Mouse (Mus musculus) limb, embryonic 13.5 days (tissue): Measurements from ENCODE around the gene Dusp16. TPM values are rescaled to one million over a fixed set of nuclear protein-coding genes. Genes with fewer than 3 reads are reported as not detected.
A peak's percentile ranks its signal among the peaks of the same experiment; 100 is the strongest.

Experiments used
- ATAC-seq: fragments of 200-750 bp; cut with Nextera tagmentation; 2 replicates; pipeline ENCODE4 v1.8.0; 2017; ENCODE audit warnings: low read depth, moderate number of reproducible peaks, moderate TSS enrichment; ENCODE audit not compliant: low FRiP score
- H3K27ac ChIP-seq: fragments of 300-500 bp; sonication (generic); 2 replicates; pipeline ENCODE4 v1.5.1; 2015; ENCODE audit warnings: inconsistent platforms, mild to moderate bottlenecking, moderate library complexity
- H3K27me3 ChIP-seq: fragments of 300-500 bp; sonication (generic); 2 replicates; pipeline ENCODE4 v1.6.1; 2015; ENCODE audit warnings: mild to moderate bottlenecking, inconsistent platforms
- H3K36me3 ChIP-seq: fragments of 300-500 bp; sonication (generic); 2 replicates; pipeline ENCODE4 v1.6.1; 2015; ENCODE audit warnings: inconsistent platforms, mild to moderate bottlenecking, moderate library complexity
- H3K4me1 ChIP-seq: fragments of 300-500 bp; sonication (generic); 2 replicates; pipeline ENCODE4 v1.6.1; 2015; ENCODE audit warnings: inconsistent platforms
- H3K4me2 ChIP-seq: fragments of 300-500 bp; sonication (generic); replicated peaks from 2 replicates; pipeline ENCODE4 v1.6.1; 2015; ENCODE audit warnings: inconsistent platforms, mild to moderate bottlenecking, moderate library complexity
- H3K4me3 ChIP-seq: fragments of 300-500 bp; sonication (generic); 2 replicates; pipeline ENCODE4 v1.5.1; 2015; ENCODE audit warnings: moderate library complexity, mild to moderate bottlenecking, inconsistent platforms
- H3K9ac ChIP-seq: fragments of 300-500 bp; sonication (generic); 2 replicates; pipeline ENCODE4 v1.6.1; 2015; ENCODE audit warnings: mild to moderate bottlenecking, inconsistent platforms
- H3K9me3 ChIP-seq: fragments of 300-500 bp; sonication (generic); 2 replicates; pipeline ENCODE4 v1.6.1; 2016; ENCODE audit warnings: inconsistent platforms
- WGBS: fragments of 180-500 bp; shearing (Covaris S2); methylation state at CpG from one replicate; pipeline ENCODE4 v1.1.7; 2015; 5-methylcytosine and 5-hydroxymethylcytosine counted together
- polyA plus RNA-seq: library from polyadenylated mRNA; unstranded; fragments of >200 nt; fragmentation: Nextera tagmentation; extraction: Ambion mirVana; gene quantifications from 2 replicates; pipeline ENCODE4 v1.2.1, GENCODE M21; 2015

Gene Dusp16
- polyA plus RNA-seq, 1 experiment from 2014 or later = 17.1 TPM

DNA sequence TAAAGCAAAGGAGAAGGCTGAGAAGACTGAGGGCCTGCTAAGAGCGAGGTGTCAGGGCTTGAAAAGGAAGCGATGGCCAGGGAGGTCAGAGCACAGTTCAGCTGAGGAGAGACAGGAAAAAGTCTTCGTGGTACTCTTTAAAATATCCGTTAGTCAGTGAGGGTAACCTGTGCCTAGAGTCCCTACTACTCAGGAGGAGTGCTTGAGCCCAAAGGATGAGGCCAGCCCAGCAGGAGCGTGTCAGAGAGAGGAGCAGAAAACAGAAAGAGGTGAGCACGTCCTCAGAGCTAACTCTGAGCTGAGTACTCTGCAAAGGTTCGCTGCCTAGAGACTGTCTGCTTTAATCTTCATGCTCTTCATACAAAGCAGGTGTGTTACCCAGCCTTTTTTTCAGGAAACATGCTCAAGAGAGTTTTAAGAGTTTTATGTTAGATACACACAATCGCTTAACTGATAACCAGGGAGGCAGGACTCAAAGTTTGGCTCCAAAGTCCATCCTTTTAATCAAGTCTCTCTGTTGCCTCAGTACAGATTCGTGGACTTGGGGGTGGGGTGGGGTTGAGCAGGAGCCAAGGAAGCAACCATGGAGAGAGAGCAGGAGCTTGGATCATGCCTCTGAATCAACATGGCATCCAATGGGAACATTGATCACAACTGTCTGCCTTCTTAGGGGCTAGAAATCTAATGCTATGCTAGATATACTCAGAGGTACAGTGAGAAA lies 68.4 kb downstream of the Dusp16 start:
- Histone ChIP-seq H3K27ac (no peak overlapping the region), H3K4me3 (no peak overlapping the region), H3K27me3 (no peaks in the 10 kb centered on the region), H3K4me1 (no peaks in the 10 kb centered on the region), H3K9ac (no peak overlapping the region), H3K9me3 (no peaks in the 10 kb centered on the region), H3K36me3 (peaks cover 54% of the 10 kb centered on the region), H3K4me2 (no peak overlapping the region)
- WGBS = 86% methylated on average over 9 of the region's 9 CpGs
- ATAC-seq = no peak

DNA sequence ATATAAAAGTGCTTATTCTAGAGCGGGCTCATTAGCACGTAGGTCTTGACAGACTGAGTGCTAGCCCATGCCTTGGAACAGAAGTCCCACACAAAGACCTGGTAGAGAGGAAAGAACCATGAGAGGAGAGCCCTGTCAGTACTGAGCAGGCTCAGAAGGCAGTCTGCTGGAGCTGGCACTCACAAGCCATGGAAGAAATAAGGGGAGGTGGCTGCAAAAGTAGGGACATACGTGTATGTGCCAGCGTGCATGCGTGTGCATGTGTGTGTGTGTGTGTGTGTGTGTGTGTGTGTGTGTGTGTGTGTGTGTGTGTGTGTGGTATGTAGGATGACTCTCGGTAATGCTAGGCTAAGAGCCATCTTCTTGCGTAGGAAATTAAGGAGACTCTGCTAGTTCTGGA lies 69.1 kb downstream of the Dusp16 start:
- no peak overlapping the region for H3K4me3 ChIP-seq
- no peak for ATAC-seq
- WGBS = 94% methylated on average over 7 of the region's 7 CpGs
- H3K4me2 ChIP-seq = no peak overlapping the region
- H3K36me3 ChIP-seq = peaks cover 54% of the 10 kb centered on the region
- no peak overlapping the region for H3K9ac ChIP-seq
- no peaks in the 10 kb centered on the region for H3K9me3 ChIP-seq
- no peak overlapping the region for H3K27ac ChIP-seq
- H3K4me1 ChIP-seq = no peaks in the 10 kb centered on the region
- H3K27me3 ChIP-seq = no peaks in the 10 kb centered on the region

DNA sequence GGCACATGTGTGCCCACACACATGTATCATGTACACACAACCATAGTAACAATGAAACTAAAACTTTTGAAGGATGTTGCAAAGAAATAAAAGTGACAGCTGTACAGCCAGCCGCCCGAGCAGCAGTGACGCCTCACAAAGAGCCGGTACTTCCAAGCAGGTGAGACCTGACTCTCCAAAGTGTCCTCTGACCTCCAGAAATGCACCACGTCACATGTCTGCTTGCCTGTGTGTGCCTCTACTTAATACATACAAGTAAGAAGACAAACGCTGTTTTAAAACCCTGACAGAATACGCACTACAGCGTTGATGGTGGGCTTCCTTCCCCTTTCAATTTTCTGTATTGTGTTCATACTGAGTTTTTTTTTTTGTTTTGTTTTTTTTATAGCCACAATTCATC lies 69.5 kb downstream of the Dusp16 start:
- Histone ChIP-seq H3K9ac (no peak overlapping the region), H3K4me2 (no peak overlapping the region), H3K9me3 (no peaks in the 10 kb centered on the region), H3K27me3 (no peaks in the 10 kb centered on the region), H3K4me3 (no peak overlapping the region), H3K36me3 (peaks cover 54% of the 10 kb centered on the region), H3K4me1 (no peaks in the 10 kb centered on the region), H3K27ac (no peak overlapping the region)
- WGBS = 86% methylated on average over 8 of the region's 8 CpGs
- no peak for ATAC-seq

DNA sequence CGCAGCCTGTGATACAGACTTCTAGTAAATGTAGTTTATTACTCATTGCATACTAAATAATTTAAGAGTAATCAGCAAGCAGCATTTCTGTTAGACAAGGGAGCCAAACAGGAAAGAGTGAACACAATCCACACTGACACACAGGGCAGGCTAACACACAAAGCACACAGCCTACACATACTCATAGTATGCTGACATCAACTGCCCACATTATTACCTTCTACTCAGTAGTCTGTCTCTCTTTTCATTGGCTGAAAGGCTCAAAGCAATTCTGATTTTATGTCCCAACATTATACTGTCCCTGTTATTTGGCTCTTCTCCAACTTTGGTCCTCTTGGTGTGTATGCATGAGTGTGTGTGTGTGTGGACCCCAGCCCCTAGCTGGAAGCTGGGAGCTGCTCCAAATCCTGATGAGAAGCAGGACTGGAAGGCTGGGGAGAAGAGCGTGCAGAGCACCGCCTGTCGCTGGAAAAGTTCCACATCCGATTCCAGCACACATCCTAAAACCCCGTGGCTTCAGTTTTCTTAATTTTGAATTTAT lies 70.6 kb downstream of the Dusp16 start:
- Histone ChIP-seq H3K36me3 (peaks cover 63% of the 10 kb centered on the region), H3K4me3 (no peak overlapping the region), H3K27ac (no peak overlapping the region), H3K27me3 (no peaks in the 10 kb centered on the region), H3K9ac (no peak overlapping the region), H3K9me3 (no peaks in the 10 kb centered on the region), H3K4me1 (no peaks in the 10 kb centered on the region), H3K4me2 (no peak overlapping the region)
- 75% methylated on average over 6 of the region's 6 CpGs for WGBS
- peak; percentile 72 for ATAC-seq

DNA sequence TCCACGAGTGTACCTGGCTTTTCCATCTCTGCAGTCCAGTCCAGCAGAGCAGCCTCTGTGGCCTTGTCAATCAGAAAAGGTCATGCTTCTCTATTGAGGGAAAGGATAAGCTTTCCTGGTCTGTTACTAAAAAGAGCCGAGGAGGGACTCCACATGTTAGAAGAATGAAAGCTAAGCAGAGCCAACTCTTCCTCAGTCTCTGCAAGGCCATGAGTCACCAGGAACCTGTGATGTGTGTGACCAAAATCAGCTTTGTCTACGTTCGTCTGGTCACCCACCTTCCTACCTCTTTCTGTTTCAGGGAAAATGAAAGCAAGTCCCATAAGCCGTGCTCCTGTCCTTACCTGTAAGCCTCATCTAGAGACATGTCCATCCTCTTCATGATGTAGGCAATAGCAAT lies 72.3 kb downstream of the Dusp16 start:
- ATAC-seq = no peak
- Histone ChIP-seq H3K4me3 (no peak overlapping the region), H3K4me1 (no peaks in the 10 kb centered on the region), H3K27ac (no peak overlapping the region), H3K27me3 (no peaks in the 10 kb centered on the region), H3K9ac (no peak overlapping the region), H3K36me3 (peaks cover 73% of the 10 kb centered on the region), H3K4me2 (no peak overlapping the region), H3K9me3 (no peaks in the 10 kb centered on the region)
- WGBS = 89% methylated on average over 5 of the region's 5 CpGs

DNA sequence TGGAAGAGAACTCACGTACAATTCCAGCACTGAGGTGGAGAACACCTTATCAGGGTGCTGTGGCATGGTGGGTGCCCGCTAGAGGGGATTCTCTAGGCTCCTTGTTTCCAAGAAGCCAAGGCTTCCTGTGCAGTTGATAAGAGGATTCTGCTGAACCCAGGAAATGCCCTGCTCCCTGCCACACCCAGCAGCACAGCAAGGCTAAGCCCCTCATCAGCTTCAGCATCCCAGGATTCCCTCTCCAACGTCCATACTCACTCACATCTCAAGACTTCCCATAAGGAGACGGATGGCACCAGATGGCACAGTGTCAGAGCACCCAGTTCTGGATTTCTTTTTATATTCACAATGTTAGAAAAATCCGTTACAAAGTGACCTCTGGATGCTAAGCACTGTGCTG lies 73.3 kb downstream of the Dusp16 start:
- H3K4me3 ChIP-seq = no peak overlapping the region
- no peaks in the 10 kb centered on the region for H3K4me1 ChIP-seq
- ATAC-seq = no peak
- H3K36me3 ChIP-seq = peaks cover 74% of the 10 kb centered on the region
- 79% methylated on average over 5 of the region's 5 CpGs for WGBS
- H3K4me2 ChIP-seq = no peak overlapping the region
- no peaks in the 10 kb centered on the region for H3K9me3 ChIP-seq
- H3K9ac ChIP-seq = no peak overlapping the region; the same call in 1 of the 2 replicates
- H3K27me3 ChIP-seq = no peaks in the 10 kb centered on the region
- no peak overlapping the region for H3K27ac ChIP-seq

DNA sequence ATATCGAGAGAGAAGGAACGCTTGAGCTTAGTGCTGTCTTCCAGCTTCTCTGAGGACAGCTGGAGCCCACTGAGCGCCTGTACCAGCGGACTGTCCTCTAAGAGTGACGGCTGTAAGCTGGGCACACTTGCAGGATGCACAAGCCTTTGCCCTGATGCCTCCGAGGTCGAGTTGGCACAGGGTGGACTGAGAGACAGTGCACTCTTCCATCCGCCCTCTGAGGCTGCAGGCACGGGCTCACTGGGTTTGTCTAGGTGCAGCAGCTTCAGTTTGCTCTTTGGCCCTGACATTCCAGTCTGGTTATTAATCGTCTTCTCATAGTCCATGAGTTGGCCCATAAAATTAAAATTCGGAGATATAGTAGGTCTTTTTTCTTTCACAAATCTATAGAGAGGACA lies 73.8 kb downstream of the Dusp16 start:
- no peaks in the 10 kb centered on the region for H3K4me1 ChIP-seq
- H3K9ac ChIP-seq = no peak overlapping the region
- ATAC-seq = no peak
- H3K9me3 ChIP-seq = no peaks in the 10 kb centered on the region
- H3K27ac ChIP-seq = no peak overlapping the region
- no peak overlapping the region for H3K4me2 ChIP-seq
- H3K36me3 ChIP-seq = peaks cover 71% of the 10 kb centered on the region
- H3K27me3 ChIP-seq = no peaks in the 10 kb centered on the region
- 94% methylated on average over 11 of the region's 11 CpGs for WGBS
- H3K4me3 ChIP-seq = no peak overlapping the region

DNA sequence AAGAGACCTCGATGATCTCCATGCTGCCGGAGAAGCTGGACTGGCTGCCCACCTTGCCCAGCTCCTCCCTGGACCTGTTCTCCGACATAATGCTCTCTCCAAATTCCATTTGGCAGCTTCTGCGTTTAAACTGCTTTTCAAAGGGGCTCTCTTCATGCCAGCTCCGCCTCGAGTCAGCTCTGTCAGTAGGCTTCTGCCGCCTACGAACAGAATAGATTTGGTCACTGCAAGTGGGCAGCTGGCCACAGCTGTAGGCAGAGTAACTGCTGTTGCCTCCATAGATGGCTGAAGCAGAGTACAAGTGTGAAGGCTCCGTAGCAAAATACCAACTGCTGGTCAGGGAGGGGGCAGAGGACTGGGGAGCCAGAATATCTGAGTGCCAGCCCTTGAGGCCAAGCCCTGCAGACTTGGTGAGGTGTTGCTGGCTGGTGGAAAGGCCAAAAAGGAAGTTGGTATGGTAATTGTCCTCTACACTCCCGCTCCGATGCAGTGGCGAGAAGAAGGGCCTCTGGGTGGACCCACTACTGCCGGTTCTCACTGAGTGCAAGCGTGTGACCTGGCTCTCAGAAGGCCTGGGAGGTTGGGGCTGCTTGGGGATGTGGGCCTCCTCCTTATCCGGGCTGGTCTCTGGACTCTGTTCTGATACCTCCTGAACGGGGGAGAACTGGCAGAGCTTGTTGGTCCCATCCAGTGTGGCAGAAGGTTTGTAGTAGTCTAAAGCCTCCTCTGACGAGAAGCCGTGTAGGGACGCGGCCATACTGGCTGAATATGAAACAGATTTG lies 74.3 kb downstream of the Dusp16 start:
- no peaks in the 10 kb centered on the region for H3K4me1 ChIP-seq
- 92% methylated on average over 20 of the region's 20 CpGs for WGBS
- peaks cover 65% of the 10 kb centered on the region for H3K36me3 ChIP-seq
- no peak overlapping the region for H3K4me2 ChIP-seq
- no peaks in the 10 kb centered on the region for H3K9me3 ChIP-seq
- H3K4me3 ChIP-seq = no peak overlapping the region
- no peak overlapping the region for H3K9ac ChIP-seq
- no peak overlapping the region for H3K27ac ChIP-seq
- no peak for ATAC-seq
- H3K27me3 ChIP-seq = no peaks in the 10 kb centered on the region

DNA sequence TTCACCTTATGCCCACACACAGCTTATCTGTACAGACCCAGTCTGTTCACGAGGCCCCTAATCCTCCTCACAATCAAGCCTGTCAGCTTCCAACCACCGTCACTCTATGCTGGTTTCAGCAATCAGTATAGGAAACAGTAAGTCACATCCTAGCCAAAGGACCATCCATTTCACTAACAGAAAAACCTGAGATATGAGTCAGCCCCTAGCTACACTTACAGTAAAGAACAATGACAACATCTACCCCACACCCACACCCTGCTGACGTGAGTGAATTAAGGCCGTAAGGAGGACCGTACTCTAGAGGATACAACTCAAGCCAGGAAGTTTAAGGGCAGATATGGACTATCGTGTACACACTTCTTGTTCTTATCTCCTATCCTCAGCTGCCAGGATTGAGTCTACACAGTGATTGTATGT lies 76.2 kb downstream of the Dusp16 start:
- Histone ChIP-seq H3K4me3 (no peak overlapping the region), H3K27ac (no peak overlapping the region), H3K4me1 (no peaks in the 10 kb centered on the region), H3K36me3 (peaks cover 71% of the 10 kb centered on the region), H3K9ac (no peak overlapping the region), H3K9me3 (no peaks in the 10 kb centered on the region), H3K4me2 (no peak overlapping the region), H3K27me3 (no peaks in the 10 kb centered on the region)
- ATAC-seq = no peak
- 90% methylated on average over 6 of the region's 6 CpGs for WGBS

DNA sequence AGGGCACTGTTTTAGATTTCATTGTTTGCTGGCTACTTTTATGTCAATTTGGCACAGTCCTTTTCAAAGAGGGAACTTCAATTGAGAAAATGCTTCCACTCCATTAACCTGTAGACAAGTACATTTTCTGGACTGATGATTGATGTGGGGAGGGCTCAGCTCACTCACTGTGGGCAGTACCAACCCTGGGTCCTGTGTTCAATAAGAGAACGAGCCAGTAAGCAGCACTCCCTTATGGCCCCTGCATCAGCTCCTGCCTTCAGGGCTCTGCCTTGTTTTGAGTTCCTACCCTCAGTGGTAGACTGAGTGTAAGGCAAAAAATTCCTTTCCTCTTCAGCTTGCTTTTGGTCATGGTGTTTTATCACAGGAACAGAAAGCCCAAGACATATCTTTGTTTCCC lies 78.5 kb downstream of the Dusp16 start:
- H3K27ac ChIP-seq = no peak overlapping the region
- WGBS = 61% methylated on average over 1 of the region's 1 CpGs
- no peaks in the 10 kb centered on the region for H3K4me1 ChIP-seq
- no peak for ATAC-seq
- peaks cover 58% of the 10 kb centered on the region for H3K36me3 ChIP-seq
- H3K9ac ChIP-seq = no peak overlapping the region
- H3K4me2 ChIP-seq = no peak overlapping the region
- H3K9me3 ChIP-seq = no peaks in the 10 kb centered on the region
- H3K27me3 ChIP-seq = no peaks in the 10 kb centered on the region
- no peak overlapping the region for H3K4me3 ChIP-seq

DNA sequence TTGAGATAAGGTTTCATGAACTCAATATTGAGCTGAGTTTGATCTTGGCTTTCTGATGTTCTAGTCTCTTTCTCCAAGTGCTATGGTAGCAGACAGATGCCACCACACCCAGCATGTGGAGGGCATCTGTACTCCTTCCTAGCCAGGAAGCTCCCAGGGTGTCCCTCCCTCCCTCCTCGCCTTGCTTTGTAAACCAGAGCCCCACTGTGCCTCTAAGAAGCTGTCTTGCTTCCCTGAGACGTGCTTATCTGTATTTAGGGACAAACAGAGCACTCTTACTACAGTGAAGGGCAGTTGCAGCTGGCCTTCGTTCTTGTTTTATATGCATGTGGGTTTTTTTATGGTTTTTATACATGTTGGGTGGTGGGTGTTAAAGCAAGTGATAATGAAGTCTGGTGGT lies 79.1 kb downstream of the Dusp16 start:
- no peak overlapping the region for H3K4me3 ChIP-seq
- no peaks in the 10 kb centered on the region for H3K4me1 ChIP-seq
- H3K36me3 ChIP-seq = peaks cover 53% of the 10 kb centered on the region
- H3K9me3 ChIP-seq = no peaks in the 10 kb centered on the region
- 39% methylated on average over 3 of the region's 3 CpGs for WGBS
- no peak overlapping the region for H3K9ac ChIP-seq
- H3K27me3 ChIP-seq = no peaks in the 10 kb centered on the region
- no peak overlapping the region for H3K27ac ChIP-seq
- no peak overlapping the region for H3K4me2 ChIP-seq
- no peak for ATAC-seq

DNA sequence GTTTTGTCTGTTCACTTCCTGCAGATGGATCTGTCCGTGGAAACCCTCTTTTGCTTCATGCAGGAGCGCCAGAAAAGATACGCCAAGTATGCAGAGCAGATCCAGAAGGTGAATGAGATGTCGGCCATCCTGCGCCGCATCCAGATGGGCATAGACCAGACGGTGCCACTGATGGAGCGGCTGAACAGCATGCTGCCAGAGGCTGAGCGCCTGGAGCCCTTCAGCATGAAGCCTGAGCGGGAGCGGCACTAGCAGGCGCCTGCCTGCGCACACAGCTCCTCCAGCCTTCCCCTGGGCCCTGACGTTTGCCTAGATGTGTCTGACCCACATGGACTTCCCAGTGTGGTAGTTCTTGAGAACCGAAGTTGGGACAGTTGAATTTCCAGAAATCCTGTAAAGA lies 82.4 kb downstream of the Dusp16 start:
- Histone ChIP-seq H3K27me3 (no peaks in the 10 kb centered on the region), H3K4me2 (no peak overlapping the region), H3K27ac (no peak overlapping the region), H3K9ac (no peak overlapping the region), H3K9me3 (no peaks in the 10 kb centered on the region), H3K4me3 (no peak overlapping the region), H3K36me3 (peaks cover 24% of the 10 kb centered on the region), H3K4me1 (no peaks in the 10 kb centered on the region)
- WGBS = 86% methylated on average over 15 of the region's 15 CpGs
- no peak for ATAC-seq
